Mouse (Mus musculus): ENCODE measurements around the gene Il34.

The Il34 gene

DNA sequence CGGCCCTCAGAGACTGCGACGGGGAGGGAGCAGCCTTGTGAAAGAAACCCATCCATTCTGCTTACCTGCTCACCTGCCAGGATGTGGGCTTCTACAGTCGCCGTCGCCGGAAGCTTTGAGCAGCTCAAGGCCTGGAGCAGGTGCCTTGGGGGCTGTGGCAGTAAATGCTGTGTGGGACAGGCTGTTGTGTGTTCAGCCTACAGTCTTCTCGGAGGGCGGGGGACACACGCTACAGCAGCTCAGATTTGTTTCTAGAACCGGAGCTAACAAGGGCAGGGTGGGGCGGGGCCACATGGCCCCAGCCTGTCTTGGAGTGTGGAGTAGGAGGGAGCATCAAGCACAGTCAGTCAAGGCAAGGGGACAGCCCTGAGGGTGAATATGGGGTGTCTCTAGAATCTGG is at the start of gene Il34:
TSS of gene Il34 (minus strand) at position 256 of the 400 bp plus-strand sequence.
- DNase-seq: no peak

DNA sequence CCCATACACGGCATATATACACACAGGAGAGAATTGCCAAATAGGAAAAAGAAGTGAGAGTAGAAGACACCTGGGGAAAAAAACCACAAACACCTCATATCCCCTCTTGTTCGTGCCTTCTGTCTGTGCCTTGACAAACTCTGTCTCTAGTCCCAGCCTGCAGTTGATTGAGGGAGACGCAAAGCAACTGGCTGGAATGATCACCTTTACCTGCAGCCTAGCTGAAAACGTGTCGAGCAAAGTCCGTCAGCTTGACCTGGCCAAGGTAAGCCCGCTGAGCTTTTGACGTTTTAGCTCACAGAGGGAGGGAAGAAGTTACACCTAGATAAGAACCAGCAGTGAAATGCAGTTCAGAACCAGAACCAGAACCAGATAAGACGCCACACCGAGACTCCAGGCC is 45.5 kb upstream of the Il34 start:
- DNase-seq: no peak

DNA sequence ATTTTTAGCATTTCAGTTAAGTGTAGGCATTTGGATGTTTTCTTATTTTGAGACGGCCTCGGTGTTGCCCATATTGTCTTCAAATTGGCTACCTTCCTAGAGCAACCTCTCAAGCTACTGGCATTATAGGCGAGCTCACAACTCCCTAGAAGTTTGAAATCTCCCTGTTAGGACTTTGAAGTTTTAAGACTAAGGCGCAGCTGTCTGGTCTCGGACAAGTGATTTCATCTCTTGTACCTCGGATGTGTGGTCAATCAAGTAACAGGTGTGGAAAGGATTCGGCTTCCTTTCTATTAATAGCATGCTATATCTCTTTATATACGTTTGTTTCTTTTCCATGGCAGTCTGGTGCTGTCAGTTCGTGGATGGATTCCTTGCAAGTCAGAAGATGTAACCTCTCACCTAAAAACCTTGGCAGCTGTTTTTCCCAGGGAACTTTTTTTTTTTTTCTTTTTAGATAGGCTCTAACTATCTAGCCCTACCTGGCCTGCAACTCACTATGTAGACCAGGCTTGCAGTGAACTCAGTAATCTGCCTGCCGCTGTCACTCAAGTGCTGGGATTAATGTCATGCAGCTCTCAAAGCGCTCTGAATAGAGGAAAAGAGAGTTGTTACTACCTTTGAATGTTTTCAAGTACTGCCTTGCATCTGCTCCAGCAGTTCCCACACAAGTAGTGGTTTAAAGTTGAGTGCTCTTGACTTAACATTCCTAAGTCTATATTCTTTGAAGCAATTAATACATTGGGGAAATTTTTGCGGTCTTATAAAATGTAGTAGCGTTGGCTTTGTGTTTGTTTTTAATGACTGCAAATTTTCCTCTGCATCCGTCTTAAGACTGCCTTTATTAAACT is 42.1 kb upstream of the Il34 start:
- no peak for DNase-seq

DNA sequence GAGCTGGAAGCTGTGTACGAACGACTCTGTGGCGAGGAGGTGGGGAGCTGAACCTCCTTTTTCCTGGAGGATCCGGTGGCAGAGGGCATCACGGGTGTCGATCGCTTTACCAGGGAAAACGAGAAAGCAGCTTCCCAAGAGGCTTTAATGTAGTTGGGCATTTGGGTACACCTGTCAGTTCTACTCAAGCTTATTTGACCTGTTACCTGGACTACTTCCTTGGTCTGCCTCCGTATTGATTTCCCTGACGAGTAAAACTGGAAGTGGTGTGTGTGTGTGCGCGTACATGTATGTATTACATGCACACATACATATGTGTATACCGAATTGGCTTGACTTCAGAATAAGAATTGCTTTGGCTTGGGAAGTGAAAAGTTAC is 41.4 kb upstream of the Il34 start:
- no peak for DNase-seq

- DNase-seq: peak; percentile 71 to 77
Measured at GRCm38 (mm10) chr8:110846405-110847170, 40.9 kb upstream of the Il34 start, which contains the start of the genes Cog4 and Sf3b3. Gene Cog4 (plus strand): TSS chr8:110846600. Gene Sf3b3 (minus strand): TSS chr8:110846787.

- peak in 1 of 2 experiments; percentile 4 for DNase-seq
Measured at GRCm38 (mm10) chr8:110845821-110846404, 40.2 kb upstream of the Il34 start.

- DNase-seq: no peak
Measured at GRCm38 (mm10) chr8:110844941-110845340, 39.2 kb upstream of the Il34 start.

DNA sequence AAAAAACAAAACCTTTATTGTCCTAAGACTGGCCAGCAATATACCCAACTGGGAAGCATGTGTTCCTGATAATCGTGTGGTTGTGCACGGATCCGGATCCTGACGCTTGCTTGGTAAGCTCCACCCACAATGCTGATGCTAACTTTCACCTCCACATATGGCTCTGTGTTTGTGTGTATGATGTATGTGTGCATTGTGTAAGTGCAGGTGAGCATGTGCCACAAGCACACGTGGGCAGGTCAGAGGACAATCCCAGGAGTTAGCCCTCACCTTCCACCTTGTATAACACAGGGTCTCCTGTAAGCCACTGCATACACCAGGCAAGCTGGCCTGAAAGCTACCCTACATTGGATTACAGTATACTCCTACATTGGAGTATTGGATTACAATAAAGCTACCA is 37.5 kb upstream of the Il34 start:
- no peak for DNase-seq

GRCm38 (mm10) chr8:110842012-110842574 is 36.4 kb upstream of the Il34 start:
- DNase-seq: no peak

GRCm38 (mm10) chr8:110831956-110832355 is 26.2 kb upstream of the Il34 start:
- DNase-seq: no peak

- no peak for DNase-seq
Measured at GRCm38 (mm10) chr8:110828511-110828910, 22.8 kb upstream of the Il34 start.

DNA sequence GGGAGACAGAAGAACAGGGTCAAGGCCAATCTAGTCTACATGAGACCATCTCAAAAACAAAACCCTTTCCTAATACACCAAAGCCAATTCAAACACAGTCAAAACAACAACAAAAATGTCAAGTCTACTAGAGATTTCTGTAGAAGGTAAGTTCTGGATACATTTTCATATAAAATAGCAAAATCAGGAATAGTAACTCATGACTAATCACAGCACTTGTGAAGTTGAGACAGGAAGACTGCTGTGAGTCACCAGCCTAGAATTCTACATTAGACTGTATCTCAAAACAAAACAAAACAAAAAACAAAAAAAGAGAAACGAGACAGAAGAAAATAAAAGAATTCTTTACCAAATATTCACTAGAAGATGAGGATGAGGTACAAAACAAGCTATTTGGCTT is 19.1 kb upstream of the Il34 start:
- no peak for DNase-seq

GRCm38 (mm10) chr8:110821960-110822359 is 16.2 kb upstream of the Il34 start:
- no peak for DNase-seq

- DNase-seq: no peak
Measured at GRCm38 (mm10) chr8:110820257-110820656, 14.5 kb upstream of the Il34 start.

DNA sequence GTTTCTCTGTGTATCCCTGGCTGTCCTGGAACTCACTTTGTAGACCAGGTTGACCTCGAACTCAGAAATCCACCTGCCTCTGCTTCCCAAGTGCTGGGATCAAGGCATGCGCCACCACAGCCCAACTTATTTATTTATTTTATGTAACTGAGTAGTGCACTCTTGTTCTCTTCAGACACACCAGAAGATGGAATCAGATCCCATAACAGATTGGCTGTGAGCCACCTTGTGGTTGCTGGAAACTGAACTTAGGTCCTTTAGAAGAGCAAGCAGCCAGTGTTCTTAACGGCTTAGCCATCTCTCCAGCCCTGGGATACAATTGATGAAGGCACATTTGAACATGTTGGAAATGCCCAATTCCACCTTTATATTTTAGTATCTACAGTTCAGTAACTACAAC is 12.9 kb upstream of the Il34 start:
- DNase-seq: no peak

GRCm38 (mm10) chr8:110816990-110817389 is 11.3 kb upstream of the Il34 start:
- DNase-seq: no peak

- no peak for DNase-seq
Measured at GRCm38 (mm10) chr8:110815308-110815707, 9.6 kb upstream of the Il34 start.

DNA sequence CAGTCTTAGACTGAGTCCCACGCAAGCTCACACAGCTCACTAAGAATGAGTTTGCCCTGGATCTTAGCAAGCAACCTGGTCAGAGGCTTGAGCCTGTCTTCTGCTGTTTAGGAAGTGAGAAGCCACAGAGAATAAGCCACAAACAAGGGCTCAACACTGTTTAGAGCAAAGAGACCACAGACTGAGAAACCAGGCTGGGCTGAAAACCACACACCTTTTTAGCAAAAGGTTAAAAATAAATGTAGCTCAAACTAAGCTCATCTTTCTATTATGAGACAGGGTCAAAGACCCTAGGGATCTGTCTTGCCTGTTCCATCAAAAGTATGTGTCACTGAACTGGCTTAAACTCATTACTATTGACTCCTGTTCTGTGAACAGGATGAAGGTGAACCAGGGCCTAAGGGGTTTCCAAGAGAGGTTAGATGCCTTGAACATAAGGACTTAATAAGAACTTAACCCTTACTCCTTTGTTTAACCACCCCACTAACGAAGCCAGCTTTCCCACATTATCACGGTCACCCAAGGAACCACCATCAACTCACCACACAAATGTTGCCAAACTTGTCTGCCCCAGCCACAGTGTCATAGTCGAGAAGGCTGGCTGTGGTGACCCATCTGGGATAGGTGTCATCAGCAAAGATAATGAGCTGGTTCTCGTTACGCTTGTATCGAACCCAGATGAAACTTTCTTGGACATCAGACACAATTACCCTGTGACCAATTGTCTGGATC is 7.5 kb upstream of the Il34 start:
- no peak for DNase-seq

DNA sequence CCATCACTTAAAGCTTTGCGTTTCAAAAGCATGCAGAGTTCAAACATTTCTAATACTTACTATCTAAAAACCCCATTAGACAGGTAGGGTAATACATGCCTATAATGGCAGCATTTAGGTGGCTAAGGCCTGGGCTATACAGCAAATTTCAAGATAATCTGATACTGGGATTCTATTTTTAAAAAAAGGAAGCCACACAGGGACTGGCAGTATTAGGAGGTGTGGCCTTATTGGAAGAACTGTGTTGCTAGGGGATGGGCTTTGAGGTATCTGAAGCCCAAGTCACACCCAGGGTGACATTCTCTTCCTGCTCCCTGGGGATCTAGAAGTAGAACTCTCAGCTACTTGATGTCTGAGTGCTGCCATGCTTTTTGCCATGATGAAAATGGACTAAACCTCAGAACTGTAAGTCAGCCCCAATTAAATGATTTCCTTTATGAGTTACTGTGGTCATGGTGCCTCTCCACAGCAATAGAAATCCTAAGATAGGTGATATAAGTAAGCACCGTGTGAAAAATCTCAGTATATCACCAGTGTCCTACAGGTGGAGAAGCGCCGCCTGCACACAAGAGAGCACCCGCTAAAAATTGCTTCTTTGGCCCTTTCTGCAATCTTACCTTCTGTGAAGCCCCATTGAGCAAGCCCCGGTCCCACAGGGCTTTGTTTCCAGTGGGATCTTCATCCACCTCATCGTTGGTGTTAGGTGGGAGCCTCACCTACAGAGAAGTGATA is 6.8 kb upstream of the Il34 start:
- no peak for DNase-seq

DNA sequence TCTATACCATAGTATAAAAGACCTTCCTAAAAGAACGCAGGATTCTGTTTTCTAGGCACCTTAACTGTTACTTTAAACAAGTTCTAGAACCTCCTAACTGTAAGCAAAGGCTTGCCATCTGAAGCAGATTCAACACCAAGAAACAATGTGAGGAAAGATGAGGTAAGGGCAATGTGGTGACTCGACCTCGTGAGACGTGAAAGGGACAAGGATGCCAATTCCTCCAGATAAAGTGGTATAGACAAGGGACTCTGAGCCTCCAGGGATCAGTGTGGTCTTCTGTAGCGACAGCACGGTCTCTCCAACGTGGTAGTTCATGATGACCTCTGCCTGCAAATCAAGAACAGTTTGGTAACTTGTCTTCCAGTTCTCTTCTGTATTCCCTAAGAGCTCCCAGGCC is 6.1 kb upstream of the Il34 start:
- DNase-seq: no peak

DNA sequence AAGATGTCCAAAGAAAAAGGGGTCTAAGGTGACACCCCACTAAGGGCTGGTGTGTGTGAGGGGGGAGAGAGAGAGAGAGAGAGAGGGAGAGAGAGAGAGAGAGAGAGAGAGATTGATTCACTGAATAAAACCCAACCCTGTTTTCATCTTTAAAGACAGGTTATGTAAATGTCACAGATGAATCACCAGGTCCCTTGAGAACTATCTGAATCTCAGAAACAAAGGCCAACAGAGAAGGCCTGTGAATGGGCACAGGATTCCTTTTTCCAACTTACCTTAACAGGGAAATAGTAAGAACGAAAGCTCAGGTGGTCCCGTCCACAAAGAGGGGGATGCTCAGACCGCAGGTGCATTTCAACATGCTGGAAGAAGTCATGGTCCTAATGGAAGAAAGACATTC is 5.4 kb upstream of the Il34 start:
- DNase-seq: no peak

Data from spleen, adult 18-20 months (tissue).